Mouse (Mus musculus) hindbrain, embryonic 15.5 days (tissue): ENCODE results near the gene Slc30a9. TPM values are rescaled to one million over a fixed set of nuclear protein-coding genes. Genes with fewer than 3 reads are reported as not detected.

Experiments used
- ATAC-seq: fragments of 200-750 bp; cut with Nextera tagmentation; 2 replicates; pipeline ENCODE4 v1.8.0; 2017; ENCODE audit warnings: low read depth, moderate number of reproducible peaks, moderate TSS enrichment; ENCODE audit not compliant: low FRiP score
- H3K27ac ChIP-seq: fragments of 300-500 bp; sonication (generic); replicated peaks from 2 replicates; pipeline ENCODE4 v1.5.1; 2015; ENCODE audit warnings: mild to moderate bottlenecking, inconsistent platforms
- H3K27me3 ChIP-seq: fragments of 300-500 bp; sonication (generic); 2 replicates; pipeline ENCODE4 v1.6.1; 2015; ENCODE audit warnings: control low read depth, inconsistent platforms
- H3K36me3 ChIP-seq: fragments of 300-500 bp; sonication (generic); 2 replicates; pipeline ENCODE4 v1.6.1; 2015; ENCODE audit warnings: control low read depth, inconsistent platforms
- H3K4me1 ChIP-seq: fragments of 300-500 bp; sonication (generic); replicated peaks from 2 replicates; pipeline ENCODE4 v1.6.1; 2015; ENCODE audit warnings: control low read depth, inconsistent platforms
- H3K4me2 ChIP-seq: fragments of 300-500 bp; sonication (generic); 2 replicates; pipeline ENCODE4 v1.6.1; 2015; ENCODE audit warnings: moderate library complexity, mild to moderate bottlenecking, inconsistent platforms
- H3K4me3 ChIP-seq: fragments of 300-500 bp; sonication (generic); 2 replicates; pipeline ENCODE4 v1.5.1; 2015; ENCODE audit warnings: mild to moderate bottlenecking, inconsistent platforms
- H3K9ac ChIP-seq: fragments of 300-500 bp; sonication (generic); 2 replicates; pipeline ENCODE4 v1.6.1; 2015; ENCODE audit warnings: inconsistent platforms
- H3K9me3 ChIP-seq: fragments of 300-500 bp; sonication (generic); 2 replicates; pipeline ENCODE4 v1.6.1; 2016; ENCODE audit warnings: control low read depth, inconsistent platforms
- WGBS: fragments of 180-500 bp; shearing (Covaris S2); methylation state at CpG from one replicate; pipeline ENCODE4 v1.1.7; 2015; 5-methylcytosine and 5-hydroxymethylcytosine counted together
- polyA plus RNA-seq: library from polyadenylated mRNA; unstranded; fragments of >200 nt; fragmentation: Nextera tagmentation; extraction: Ambion mirVana; gene quantifications from 2 replicates; pipeline ENCODE4 v1.2.1, GENCODE M21; 2015

Gene Slc30a9
- polyA plus RNA-seq, 1 experiment from 2014 or later, result 156 TPM

- Histone ChIP-seq H3K27ac (no peak overlapping the region), H3K36me3 (0 out of 2 replicates have a peak, but pooled peaks cover 4% of the 10 kb centered on the region), H3K4me2 (no peak overlapping the region), H3K4me1 (no peaks in the 10 kb centered on the region), H3K27me3 (no peaks in the 10 kb centered on the region), H3K9ac (no peak overlapping the region), H3K4me3 (no peak overlapping the region), H3K9me3 (no peaks in the 10 kb centered on the region)
- WGBS, result 90% methylated on average over 1 of the region's 1 CpGs
- ATAC-seq, result no peak
Observed at GRCm38 (mm10) chr5:67296171-67296570, 10.6 kb upstream of the Slc30a9 start.

GRCm38 (mm10) chr5:67297026-67297813 is 9.5 kb upstream of the Slc30a9 start:
- H3K9me3 ChIP-seq, result no peaks in the 10 kb centered on the region
- no peak overlapping the region for H3K9ac ChIP-seq
- 87% methylated on average over 5 of the region's 5 CpGs for WGBS
- H3K4me1 ChIP-seq, result no peaks in the 10 kb centered on the region
- H3K4me3 ChIP-seq, result no peak overlapping the region
- ATAC-seq, result no peak
- H3K27me3 ChIP-seq, result no peaks in the 10 kb centered on the region
- no peak overlapping the region for H3K4me2 ChIP-seq
- 0 out of 2 replicates have a peak, but pooled peaks cover 4% of the 10 kb centered on the region for H3K36me3 ChIP-seq
- H3K27ac ChIP-seq, result no peak overlapping the region

GRCm38 (mm10) chr5:67299847-67300412 is 6.8 kb upstream of the Slc30a9 start:
- ATAC-seq, result no peak

GRCm38 (mm10) chr5:67300926-67301597 is 5.7 kb upstream of the Slc30a9 start:
- H3K4me3 ChIP-seq, result no peak overlapping the region
- H3K9me3 ChIP-seq, result no peaks in the 10 kb centered on the region
- WGBS, result 96% methylated on average over 8 of the region's 8 CpGs
- H3K4me2 ChIP-seq, result no peak overlapping the region
- H3K27me3 ChIP-seq, result no peaks in the 10 kb centered on the region
- H3K4me1 ChIP-seq, result no peaks in the 10 kb centered on the region; the same call in 1 of the 2 replicates
- no peak overlapping the region for H3K9ac ChIP-seq
- ATAC-seq, result no peak
- no peaks in the 10 kb centered on the region for H3K36me3 ChIP-seq
- H3K27ac ChIP-seq, result no peak overlapping the region

More at GRCm38 (mm10) chr5:67299847-67300412, 6.8 kb upstream of the Slc30a9 start:
- Histone ChIP-seq H3K27me3 (no peaks in the 10 kb centered on the region), H3K4me2 (no peak overlapping the region), H3K4me1 (no peaks in the 10 kb centered on the region), H3K9ac (no peak overlapping the region), H3K36me3 (no peaks in the 10 kb centered on the region), H3K4me3 (no peak overlapping the region), H3K27ac (no peak overlapping the region), H3K9me3 (no peaks in the 10 kb centered on the region)
- 97% methylated on average over 6 of the region's 6 CpGs for WGBS

GRCm38 (mm10) chr5:67301722-67302331 is 4.9 kb upstream of the Slc30a9 start:
- 88% methylated on average over 7 of the region's 8 CpGs for WGBS
- Histone ChIP-seq H3K9me3 (no peaks in the 10 kb centered on the region), H3K36me3 (no peaks in the 10 kb centered on the region)

GRCm38 (mm10) chr5:67303816-67304215 is 2.9 kb upstream of the Slc30a9 start:
- Histone ChIP-seq H3K27ac (no peak overlapping the region), H3K36me3 (no peaks in the 10 kb centered on the region), H3K9me3 (no peaks in the 10 kb centered on the region), H3K27me3 (no peaks in the 10 kb centered on the region), H3K4me1 (peaks cover 13% of the 10 kb centered on the region), H3K9ac (no peak overlapping the region), H3K4me2 (no peak overlapping the region), H3K4me3 (no peak overlapping the region)
- ATAC-seq, result no peak
- WGBS, result 93% methylated on average over 1 of the region's 1 CpGs

More at GRCm38 (mm10) chr5:67301722-67302331, 4.9 kb upstream of the Slc30a9 start:
- Histone ChIP-seq H3K4me3 (no peak overlapping the region), H3K27ac (no peak overlapping the region), H3K4me2 (no peak overlapping the region), H3K9ac (no peak overlapping the region), H3K27me3 (no peaks in the 10 kb centered on the region), H3K4me1 (no peaks in the 10 kb centered on the region; the same call in 1 of the 2 replicates)
- no peak for ATAC-seq

- H3K4me1 ChIP-seq, result peaks cover 20% of the 10 kb centered on the region
- H3K4me2 ChIP-seq, result peak overlapping the region; percentile 72
- peak overlapping the region; percentile 98 for H3K4me3 ChIP-seq
- H3K9me3 ChIP-seq, result no peaks in the 10 kb centered on the region
- H3K27ac ChIP-seq, result no peak overlapping the region
- WGBS, result 35% methylated on average over 13 of the region's 13 CpGs
- H3K27me3 ChIP-seq, result no peaks in the 10 kb centered on the region
- H3K36me3 ChIP-seq, result no peaks in the 10 kb centered on the region
- no peak for ATAC-seq
- peak overlapping the region; percentile 81 for H3K9ac ChIP-seq
Observed at GRCm38 (mm10) chr5:67307659-67308222, 986 bp downstream of the Slc30a9 start.

- Histone ChIP-seq H3K9me3 (no peaks in the 10 kb centered on the region), H3K9ac (no peak overlapping the region), H3K4me2 (no peak overlapping the region), H3K4me3 (no peak overlapping the region), H3K36me3 (0 out of 2 replicates have a peak, but pooled peaks cover 4% of the 10 kb centered on the region), H3K4me1 (peaks cover 20% of the 10 kb centered on the region), H3K27me3 (no peaks in the 10 kb centered on the region), H3K27ac (no peak overlapping the region; the same call in 1 of the 2 replicates)
- ATAC-seq, result no peak
- 58% methylated on average over 3 of the region's 3 CpGs for WGBS
Observed at GRCm38 (mm10) chr5:67311811-67312521, 5.2 kb downstream of the Slc30a9 start.

GRCm38 (mm10) chr5:67312522-67312851 is 5.7 kb downstream of the Slc30a9 start:
- no peaks in the 10 kb centered on the region for H3K9me3 ChIP-seq
- H3K4me1 ChIP-seq, result peaks cover 18% of the 10 kb centered on the region
- peaks cover 5% of the 10 kb centered on the region; the same call in 1 of the 2 replicates for H3K36me3 ChIP-seq
- H3K4me3 ChIP-seq, result no peak overlapping the region
- 94% methylated on average over 3 of the region's 3 CpGs for WGBS
- H3K27me3 ChIP-seq, result no peaks in the 10 kb centered on the region
- no peak overlapping the region; the same call in 1 of the 2 replicates for H3K27ac ChIP-seq
- H3K9ac ChIP-seq, result no peak overlapping the region
- H3K4me2 ChIP-seq, result no peak overlapping the region
- ATAC-seq, result no peak

- Histone ChIP-seq H3K9me3 (no peaks in the 10 kb centered on the region), H3K36me3 (peaks cover 19% of the 10 kb centered on the region), H3K27ac (no peak overlapping the region), H3K4me3 (no peak overlapping the region), H3K4me1 (no peaks in the 10 kb centered on the region), H3K9ac (no peak overlapping the region), H3K27me3 (no peaks in the 10 kb centered on the region), H3K4me2 (no peak overlapping the region)
- WGBS, result 87% methylated on average over 17 of the region's 17 CpGs
- no peak for ATAC-seq
Observed at GRCm38 (mm10) chr5:67321656-67322268, 15.0 kb downstream of the Slc30a9 start.

- H3K4me3 ChIP-seq, result no peak overlapping the region
- no peak overlapping the region for H3K9ac ChIP-seq
- H3K4me2 ChIP-seq, result no peak overlapping the region
- H3K27me3 ChIP-seq, result no peaks in the 10 kb centered on the region
- peaks cover 6% of the 10 kb centered on the region for H3K36me3 ChIP-seq
- H3K9me3 ChIP-seq, result no peaks in the 10 kb centered on the region
- no peak for ATAC-seq
- H3K4me1 ChIP-seq, result no peaks in the 10 kb centered on the region
- 69% methylated on average over 1 of the region's 1 CpGs for WGBS
- no peak overlapping the region for H3K27ac ChIP-seq
Observed at GRCm38 (mm10) chr5:67324032-67324431, 17.3 kb downstream of the Slc30a9 start.
